Mouse (Mus musculus) bone marrow, adult 2 months (tissue): ENCODE measurements around the gene Gng3.

Experiments
- CTCF ChIP-seq: fragments of 200-500 bp; IDR thresholded peaks from 2 replicates; pipeline ENCODE4 v1.5.1; 2011; ENCODE audit warnings: low read length, control low read depth; ENCODE audit not compliant: control insufficient read depth, insufficient read depth
- POLR2A ChIP-seq: fragments of 200-500 bp; IDR thresholded peaks from 2 replicates; pipeline ENCODE4 v1.6.1; 2011; ENCODE audit warnings: low read depth, mild to moderate bottlenecking, control low read depth, low read length, borderline replicate concordance; ENCODE audit not compliant: control insufficient read depth

GRCm38 (mm10) chr19:8870838-8871237, 31.8 kb upstream of the Gng3 start:
- TF ChIP-seq POLR2A: no peak
- TF ChIP-seq CTCF: no peak
